Mouse (Mus musculus): Measurements from ENCODE around the gene Scn2b. TPM values are rescaled to one million over a fixed set of nuclear protein-coding genes. Genes with fewer than 3 reads are reported as not detected.

Gene Scn2b
- polyA plus RNA-seq (2014; fragmentation: Nextera tagmentation; extraction: Ambion mirVana): 3.7 and 3.8 TPM in 2 replicates

GRCm38 (mm10) chr9:45117741-45118431 is at the start of gene Scn2b:
Gene Scn2b, plus strand, starts transcription at chr9:45117782.
- Histone ChIP-seq H3K4me3 (ENCODE audit: low read depth, low read length) (peak within 1 kb of the TSS; percentile 73), H3K27me3 (replicated peaks; ENCODE audit: control insufficient read depth, insufficient read depth, low read length) (no peaks in the 10 kb centered on the region), H3K4me1 (replicated peaks; ENCODE audit: control insufficient read depth, insufficient read depth, low read length) (peaks cover 10% of the 10 kb centered on the region), H3K27ac (ENCODE audit: low read depth) (peak within 1 kb of the TSS; percentile 66; the same call in 1 of the 2 replicates), H3K36me3 (ENCODE audit: control insufficient read depth, insufficient read depth, low read length) (no peaks in the 10 kb centered on the region), H3K9me3 (ENCODE audit: control insufficient read depth, low read length) (no peaks in the 10 kb centered on the region), H3K9ac (ENCODE audit: low read length) (peak within 1 kb of the TSS; percentile 64), H3K4me2 (ENCODE audit: low read length) (peak within 1 kb of the TSS; percentile 72)
- under 1% methylated on average over 13 of the region's 13 CpGs for WGBS
- DNase-seq (ENCODE audit: low spot score): peak; percentile 69
- ATAC-seq (replicated peaks; ENCODE audit: low FRiP score, low TSS enrichment, low read depth): no peak; the same call in 1 of the 2 replicates

GRCm38 (mm10) chr9:45071800-45072199 is 45.8 kb upstream of the Scn2b start:
- Histone ChIP-seq H3K27ac (ENCODE audit: low read depth) (no peak overlapping the region), H3K4me3 (ENCODE audit: low read depth, low read length) (no peak overlapping the region), H3K9ac (ENCODE audit: low read length) (no peak overlapping the region), H3K9me3 (ENCODE audit: control insufficient read depth, low read length) (no peaks in the 10 kb centered on the region), H3K4me1 (replicated peaks; ENCODE audit: control insufficient read depth, insufficient read depth, low read length) (no peaks in the 10 kb centered on the region), H3K27me3 (replicated peaks; ENCODE audit: control insufficient read depth, insufficient read depth, low read length) (no peaks in the 10 kb centered on the region), H3K36me3 (ENCODE audit: control insufficient read depth, insufficient read depth, low read length) (no peaks in the 10 kb centered on the region), H3K4me2 (ENCODE audit: low read length) (no peak overlapping the region)
- WGBS: 48% methylated on average over 3 of the region's 3 CpGs
- DNase-seq (ENCODE audit: low spot score) (no peak), ATAC-seq (replicated peaks; ENCODE audit: low FRiP score, low TSS enrichment, low read depth) (no peak)

GRCm38 (mm10) chr9:45077859-45078258 is 39.7 kb upstream of the Scn2b start:
- no peak overlapping the region for H3K27ac ChIP-seq (ENCODE audit: low read depth)
- no peaks in the 10 kb centered on the region for H3K36me3 ChIP-seq (ENCODE audit: control insufficient read depth, insufficient read depth, low read length)
- 0 out of 2 replicates have a peak, but pooled peaks cover 5% of the 10 kb centered on the region for H3K27me3 ChIP-seq (replicated peaks; ENCODE audit: control insufficient read depth, insufficient read depth, low read length)
- H3K4me1 ChIP-seq (replicated peaks; ENCODE audit: control insufficient read depth, insufficient read depth, low read length): no peaks in the 10 kb centered on the region
- H3K9me3 ChIP-seq (ENCODE audit: control insufficient read depth, low read length): no peaks in the 10 kb centered on the region
- WGBS: 58% methylated on average over 3 of the region's 3 CpGs
- no peak overlapping the region for H3K4me2 ChIP-seq (ENCODE audit: low read length)
- no peak overlapping the region for H3K9ac ChIP-seq (ENCODE audit: low read length)
- DNase-seq (ENCODE audit: low spot score): no peak
- ATAC-seq (replicated peaks; ENCODE audit: low FRiP score, low TSS enrichment, low read depth): no peak
- no peak overlapping the region for H3K4me3 ChIP-seq (ENCODE audit: low read depth, low read length)

- Histone ChIP-seq H3K4me2 (ENCODE audit: low read length) (no peak within 1 kb of the TSS), H3K9ac (ENCODE audit: low read length) (no peak within 1 kb of the TSS), H3K4me3 (ENCODE audit: low read depth, low read length) (no peak within 1 kb of the TSS), H3K9me3 (ENCODE audit: control insufficient read depth, low read length) (no peaks in the 10 kb centered on the region), H3K36me3 (ENCODE audit: control insufficient read depth, insufficient read depth, low read length) (no peaks in the 10 kb centered on the region), H3K27me3 (replicated peaks; ENCODE audit: control insufficient read depth, insufficient read depth, low read length) (0 out of 2 replicates have a peak, but pooled peaks cover 5% of the 10 kb centered on the region), H3K27ac (ENCODE audit: low read depth) (no peak within 1 kb of the TSS), H3K4me1 (replicated peaks; ENCODE audit: control insufficient read depth, insufficient read depth, low read length) (no peaks in the 10 kb centered on the region)
- 83% methylated on average over 5 of the region's 5 CpGs for WGBS
- ATAC-seq (replicated peaks; ENCODE audit: low FRiP score, low TSS enrichment, low read depth) (no peak), DNase-seq (ENCODE audit: low spot score) (no peak)
Observed at GRCm38 (mm10) chr9:45079011-45079410, 38.6 kb upstream of the Scn2b start, which contains the start of gene Jaml. Gene Jaml, plus strand, starts transcription at chr9:45079183.

- H3K9ac ChIP-seq (ENCODE audit: low read length): no peak overlapping the region
- H3K36me3 ChIP-seq (ENCODE audit: control insufficient read depth, insufficient read depth, low read length): no peaks in the 10 kb centered on the region
- H3K27me3 ChIP-seq (replicated peaks; ENCODE audit: control insufficient read depth, insufficient read depth, low read length): 0 out of 2 replicates have a peak, but pooled peaks cover 5% of the 10 kb centered on the region
- no peaks in the 10 kb centered on the region for H3K4me1 ChIP-seq (replicated peaks; ENCODE audit: control insufficient read depth, insufficient read depth, low read length)
- no peak for DNase-seq (ENCODE audit: low spot score)
- H3K4me3 ChIP-seq (ENCODE audit: low read depth, low read length): no peak overlapping the region
- H3K27ac ChIP-seq (ENCODE audit: low read depth): no peak overlapping the region
- H3K9me3 ChIP-seq (ENCODE audit: control insufficient read depth, low read length): no peaks in the 10 kb centered on the region
- no peak overlapping the region for H3K4me2 ChIP-seq (ENCODE audit: low read length)
- 84% methylated on average over 3 of the region's 3 CpGs for WGBS
- no peak for ATAC-seq (replicated peaks; ENCODE audit: low FRiP score, low TSS enrichment, low read depth)
Observed at GRCm38 (mm10) chr9:45083132-45083531, 34.5 kb upstream of the Scn2b start.

GRCm38 (mm10) chr9:45084556-45084955 is 33.0 kb upstream of the Scn2b start:
- no peaks in the 10 kb centered on the region for H3K9me3 ChIP-seq (ENCODE audit: control insufficient read depth, low read length)
- no peaks in the 10 kb centered on the region for H3K36me3 ChIP-seq (ENCODE audit: control insufficient read depth, insufficient read depth, low read length)
- H3K9ac ChIP-seq (ENCODE audit: low read length): no peak overlapping the region
- no peak overlapping the region for H3K4me3 ChIP-seq (ENCODE audit: low read depth, low read length)
- H3K4me2 ChIP-seq (ENCODE audit: low read length): no peak overlapping the region
- 69% methylated on average over 5 of the region's 5 CpGs for WGBS
- H3K27ac ChIP-seq (ENCODE audit: low read depth): no peak overlapping the region
- 0 out of 2 replicates have a peak, but pooled peaks cover 5% of the 10 kb centered on the region for H3K27me3 ChIP-seq (replicated peaks; ENCODE audit: control insufficient read depth, insufficient read depth, low read length)
- no peaks in the 10 kb centered on the region for H3K4me1 ChIP-seq (replicated peaks; ENCODE audit: control insufficient read depth, insufficient read depth, low read length)
- ATAC-seq (replicated peaks; ENCODE audit: low FRiP score, low TSS enrichment, low read depth) (no peak), DNase-seq (ENCODE audit: low spot score) (no peak)

GRCm38 (mm10) chr9:45085741-45086690 is 31.6 kb upstream of the Scn2b start:
- no peak overlapping the region for H3K4me2 ChIP-seq (ENCODE audit: low read length)
- ATAC-seq (replicated peaks; ENCODE audit: low FRiP score, low TSS enrichment, low read depth) (no peak), DNase-seq (ENCODE audit: low spot score) (no peak)
- no peaks in the 10 kb centered on the region for H3K9me3 ChIP-seq (ENCODE audit: control insufficient read depth, low read length)
- 78% methylated on average over 12 of the region's 12 CpGs for WGBS
- no peaks in the 10 kb centered on the region for H3K36me3 ChIP-seq (ENCODE audit: control insufficient read depth, insufficient read depth, low read length)
- H3K27me3 ChIP-seq (replicated peaks; ENCODE audit: control insufficient read depth, insufficient read depth, low read length): 0 out of 2 replicates have a peak, but pooled peaks cover 5% of the 10 kb centered on the region
- H3K27ac ChIP-seq (ENCODE audit: low read depth): no peak overlapping the region
- no peak overlapping the region for H3K4me3 ChIP-seq (ENCODE audit: low read depth, low read length)
- H3K9ac ChIP-seq (ENCODE audit: low read length): no peak overlapping the region
- no peaks in the 10 kb centered on the region for H3K4me1 ChIP-seq (replicated peaks; ENCODE audit: control insufficient read depth, insufficient read depth, low read length)

GRCm38 (mm10) chr9:45088040-45088439 is 29.5 kb upstream of the Scn2b start:
- no peak for ATAC-seq (replicated peaks; ENCODE audit: low FRiP score, low TSS enrichment, low read depth)
- no peaks in the 10 kb centered on the region for H3K36me3 ChIP-seq (ENCODE audit: control insufficient read depth, insufficient read depth, low read length)
- no peak overlapping the region for H3K4me2 ChIP-seq (ENCODE audit: low read length)
- H3K9me3 ChIP-seq (ENCODE audit: control insufficient read depth, low read length): no peaks in the 10 kb centered on the region
- no peak overlapping the region for H3K27ac ChIP-seq (ENCODE audit: low read depth)
- no peaks in the 10 kb centered on the region for H3K4me1 ChIP-seq (replicated peaks; ENCODE audit: control insufficient read depth, insufficient read depth, low read length)
- H3K27me3 ChIP-seq (replicated peaks; ENCODE audit: control insufficient read depth, insufficient read depth, low read length): no peaks in the 10 kb centered on the region
- H3K9ac ChIP-seq (ENCODE audit: low read length): no peak overlapping the region
- no peak overlapping the region for H3K4me3 ChIP-seq (ENCODE audit: low read depth, low read length)
- DNase-seq (ENCODE audit: low spot score): no peak

All from intestine, embryonic 14.5 days (tissue).